Mouse (Mus musculus) limb, embryonic 11.5 days (tissue): ENCODE data around the gene Hoxc12. TPM values are rescaled to one million over a fixed set of nuclear protein-coding genes. Genes with fewer than 3 reads are reported as not detected.
A peak's percentile ranks its signal among the peaks of the same experiment; 100 is the strongest.

ENCODE experiments used
- ATAC-seq: fragments of 200-750 bp; cut with Nextera tagmentation; 2 replicates; pipeline ENCODE4 v1.8.0; 2017; ENCODE audit warnings: low read depth; ENCODE audit not compliant: insufficient number of reproducible peaks, low FRiP score, low TSS enrichment
- DNase-seq: peaks from one replicate; pipeline ENCODE4 v3.0.0-alpha.2; 2015; ENCODE audit warnings: low spot score
- H3K27ac ChIP-seq: fragments of 300-500 bp; sonication (generic); replicated peaks from 2 replicates; pipeline ENCODE4 v1.5.1; 2014; ENCODE audit warnings: low read depth, mild to moderate bottlenecking, low read length
- H3K27me3 ChIP-seq: fragments of 300-500 bp; sonication (generic); 2 replicates; pipeline ENCODE4 v1.6.1; 2014; ENCODE audit warnings: mild to moderate bottlenecking, low read length, mixed read lengths; ENCODE audit not compliant: control insufficient read depth, insufficient read depth
- H3K36me3 ChIP-seq: fragments of 300-500 bp; sonication (generic); 2 replicates; pipeline ENCODE4 v1.6.1; 2014; ENCODE audit warnings: mild to moderate bottlenecking, low read length, moderate library complexity, mixed read lengths; ENCODE audit not compliant: control insufficient read depth, insufficient read depth
- H3K4me1 ChIP-seq: fragments of 300-500 bp; sonication (generic); 2 replicates; pipeline ENCODE4 v1.6.1; 2014; ENCODE audit warnings: low read length, mixed read lengths; ENCODE audit not compliant: control insufficient read depth, insufficient read depth
- H3K4me2 ChIP-seq: fragments of 300-500 bp; sonication (generic); 2 replicates; pipeline ENCODE4 v1.6.1; 2014; ENCODE audit warnings: low read depth, mild to moderate bottlenecking, moderate library complexity; ENCODE audit not compliant: severe bottlenecking
- H3K4me3 ChIP-seq: fragments of 300-500 bp; sonication (generic); 2 replicates; pipeline ENCODE4 v1.5.1; 2014; ENCODE audit warnings: low read depth, low read length
- H3K9ac ChIP-seq: fragments of 300-500 bp; sonication (generic); 2 replicates; pipeline ENCODE4 v1.6.1; 2014; ENCODE audit warnings: mild to moderate bottlenecking, low read length
- H3K9me3 ChIP-seq: fragments of 300-500 bp; sonication (generic); 2 replicates; pipeline ENCODE4 v1.6.1; 2016; ENCODE audit warnings: low read length; ENCODE audit not compliant: control insufficient read depth
- WGBS: fragments of 180-500 bp; shearing (Covaris S2); extraction: QIAGEN DNeasy Blood & Tissue Kit; methylation state at CpG from one replicate; pipeline ENCODE4 v1.1.7; 2014; 5-methylcytosine and 5-hydroxymethylcytosine counted together
- polyA plus RNA-seq: library from polyadenylated mRNA; unstranded; fragments of >200 nt; fragmentation: Nextera tagmentation; extraction: Ambion mirVana; gene quantifications from 2 replicates; pipeline ENCODE4 v1.2.1, GENCODE M21; 2014

Gene Hoxc12
- polyA plus RNA-seq, 1 experiment from 2014 or later: 0.96 TPM

DNA sequence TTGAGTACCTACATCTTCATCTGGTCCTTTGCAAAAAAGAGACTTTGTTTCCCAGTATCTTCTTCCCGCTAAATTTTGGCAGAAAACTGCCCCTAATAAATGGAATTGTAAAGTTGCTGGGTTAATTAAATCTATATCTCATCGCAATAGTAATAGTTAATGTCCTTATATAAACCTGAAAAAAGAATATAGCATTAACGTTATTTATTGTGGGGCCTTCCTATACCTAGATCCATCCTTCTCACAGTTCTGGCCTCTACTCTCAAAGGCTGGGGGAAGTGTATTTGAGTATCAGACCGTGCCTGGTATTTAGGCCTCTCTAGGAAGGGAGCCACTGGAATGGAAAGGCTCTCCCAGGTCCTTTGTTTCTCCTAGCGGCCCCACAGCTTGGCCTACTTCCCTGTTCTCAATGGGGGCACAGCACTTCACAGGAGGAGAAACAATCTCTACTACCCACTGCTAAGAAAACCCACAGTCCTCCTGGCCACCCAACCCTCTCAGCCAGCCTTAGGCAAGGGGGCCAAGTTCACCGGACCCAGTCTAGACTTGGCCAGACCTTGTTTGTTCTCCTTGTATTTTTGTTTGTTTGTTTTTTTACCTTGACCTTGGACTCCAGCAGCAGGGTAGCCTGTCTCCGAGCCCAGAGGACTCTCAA is 17.8 kb upstream of the Hoxc12 start:
- Histone ChIP-seq H3K4me3 (no peak overlapping the region), H3K9ac (no peak overlapping the region), H3K4me1 (peaks cover 6% of the 10 kb centered on the region; the same call in 1 of the 2 replicates), H3K27ac (no peak overlapping the region), H3K9me3 (no peaks in the 10 kb centered on the region), H3K4me2 (no peak overlapping the region), H3K36me3 (no peaks in the 10 kb centered on the region), H3K27me3 (peaks cover 91% of the 10 kb centered on the region)
- ATAC-seq (no peak), DNase-seq (peak; percentile 42)
- 3% methylated on average over 7 of the region's 7 CpGs for WGBS

- Histone ChIP-seq H3K9ac (no peak overlapping the region), H3K4me1 (peaks cover 6% of the 10 kb centered on the region; the same call in 1 of the 2 replicates), H3K36me3 (no peaks in the 10 kb centered on the region), H3K4me2 (no peak overlapping the region), H3K27ac (no peak overlapping the region), H3K9me3 (no peaks in the 10 kb centered on the region), H3K27me3 (peaks cover 93% of the 10 kb centered on the region), H3K4me3 (no peak overlapping the region)
- DNase-seq (peak; percentile 44), ATAC-seq (no peak)
- WGBS: 5% methylated on average over 12 of the region's 12 CpGs
These were observed 17.0 kb upstream of the Hoxc12 start for GRCm38 (mm10) chr15:102919336-102920180.

GRCm38 (mm10) chr15:102920619-102921018 is 15.9 kb upstream of the Hoxc12 start:
- H3K4me2 ChIP-seq: peak overlapping the region; percentile 32; the same call in 1 of the 2 replicates
- peak overlapping the region; percentile 15; the same call in 1 of the 2 replicates for H3K4me3 ChIP-seq
- WGBS: 0% methylated on average over 20 of the region's 20 CpGs
- H3K4me1 ChIP-seq: peaks cover 6% of the 10 kb centered on the region; the same call in 1 of the 2 replicates
- peaks cover 94% of the 10 kb centered on the region for H3K27me3 ChIP-seq
- peak; percentile 90 for DNase-seq
- no peak overlapping the region for H3K9ac ChIP-seq
- H3K9me3 ChIP-seq: no peaks in the 10 kb centered on the region
- H3K36me3 ChIP-seq: no peaks in the 10 kb centered on the region
- ATAC-seq: peak; percentile 79
- no peak overlapping the region for H3K27ac ChIP-seq

- peaks cover 94% of the 10 kb centered on the region for H3K27me3 ChIP-seq
- H3K4me3 ChIP-seq: peak within 1 kb of the TSS; percentile 15; the same call in 1 of the 2 replicates
- DNase-seq: peak; percentile 70
- no peak within 1 kb of the TSS for H3K9ac ChIP-seq
- 1% methylated on average over 68 of the region's 88 CpGs for WGBS
- peaks cover 6% of the 10 kb centered on the region; the same call in 1 of the 2 replicates for H3K4me1 ChIP-seq
- no peaks in the 10 kb centered on the region for H3K9me3 ChIP-seq
- no peaks in the 10 kb centered on the region for H3K36me3 ChIP-seq
- H3K4me2 ChIP-seq: peak within 1 kb of the TSS; percentile 32
- H3K27ac ChIP-seq: no peak within 1 kb of the TSS
- ATAC-seq: peak; percentile 35
These were observed 15.2 kb upstream of the Hoxc12 start, which contains the start of gene Hoxc13 for GRCm38 (mm10) chr15:102921053-102922011. Gene Hoxc13, plus strand, starts transcription at chr15:102921103.

GRCm38 (mm10) chr15:102922012-102922362 is 14.6 kb upstream of the Hoxc12 start:
- Histone ChIP-seq H3K27me3 (peaks cover 91% of the 10 kb centered on the region), H3K4me3 (peak overlapping the region; percentile 15; the same call in 1 of the 2 replicates), H3K27ac (no peak overlapping the region), H3K36me3 (no peaks in the 10 kb centered on the region), H3K4me2 (peak overlapping the region; percentile 20), H3K9ac (no peak overlapping the region), H3K4me1 (peaks cover 6% of the 10 kb centered on the region; the same call in 1 of the 2 replicates), H3K9me3 (no peaks in the 10 kb centered on the region)
- ATAC-seq (0 out of 2 replicates have a peak, but pooled peaks have one; percentile 18), DNase-seq (peak; percentile 70)
- WGBS: 0% methylated on average over 22 of the region's 24 CpGs

DNA sequence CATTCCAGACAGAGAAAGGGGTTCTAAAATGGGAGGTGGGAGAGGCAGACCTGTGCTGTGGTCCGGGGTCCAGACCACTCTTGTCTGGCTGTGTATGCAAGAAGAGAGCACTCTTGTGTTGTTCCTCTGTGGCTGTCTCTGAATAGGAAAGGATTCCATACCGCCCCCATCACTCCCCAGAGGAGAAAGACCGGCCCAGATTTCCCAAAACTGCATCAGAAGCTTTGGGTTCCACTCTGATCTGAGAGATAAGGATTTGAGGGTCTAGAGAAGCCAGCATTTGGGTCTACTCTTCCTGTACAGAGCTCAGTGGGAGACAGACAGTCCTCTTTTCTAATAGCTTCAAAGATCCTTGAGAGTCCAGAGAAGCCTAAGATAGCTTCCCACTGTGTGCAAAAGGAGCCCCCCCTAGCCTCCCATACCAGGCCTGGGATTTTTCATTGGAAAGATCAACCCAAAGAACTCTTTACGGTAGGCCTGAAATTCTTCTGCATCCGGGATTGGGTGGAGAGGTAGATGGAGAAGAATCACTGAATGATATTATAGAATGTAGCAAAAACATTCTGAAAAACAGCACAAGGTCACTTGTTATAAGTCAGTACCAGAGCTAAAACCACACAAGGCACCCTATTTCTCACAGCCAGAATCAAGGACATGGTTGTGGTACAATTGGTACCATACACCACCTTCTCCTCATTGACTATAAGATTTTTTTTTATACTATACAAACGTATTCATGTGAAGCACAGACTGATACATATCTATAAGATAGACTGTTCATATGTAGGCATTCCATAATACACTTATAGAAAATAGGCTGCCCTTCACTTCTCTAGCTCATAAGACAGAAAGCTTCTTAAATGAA is 13.7 kb upstream of the Hoxc12 start:
- WGBS: 15% methylated on average over 6 of the region's 6 CpGs
- Histone ChIP-seq H3K27me3 (peaks cover 91% of the 10 kb centered on the region), H3K4me3 (no peak overlapping the region), H3K4me1 (peaks cover 6% of the 10 kb centered on the region; the same call in 1 of the 2 replicates), H3K9me3 (no peaks in the 10 kb centered on the region), H3K4me2 (no peak overlapping the region), H3K9ac (no peak overlapping the region), H3K36me3 (no peaks in the 10 kb centered on the region), H3K27ac (no peak overlapping the region)
- ATAC-seq (no peak), DNase-seq (peak; percentile 52)

DNA sequence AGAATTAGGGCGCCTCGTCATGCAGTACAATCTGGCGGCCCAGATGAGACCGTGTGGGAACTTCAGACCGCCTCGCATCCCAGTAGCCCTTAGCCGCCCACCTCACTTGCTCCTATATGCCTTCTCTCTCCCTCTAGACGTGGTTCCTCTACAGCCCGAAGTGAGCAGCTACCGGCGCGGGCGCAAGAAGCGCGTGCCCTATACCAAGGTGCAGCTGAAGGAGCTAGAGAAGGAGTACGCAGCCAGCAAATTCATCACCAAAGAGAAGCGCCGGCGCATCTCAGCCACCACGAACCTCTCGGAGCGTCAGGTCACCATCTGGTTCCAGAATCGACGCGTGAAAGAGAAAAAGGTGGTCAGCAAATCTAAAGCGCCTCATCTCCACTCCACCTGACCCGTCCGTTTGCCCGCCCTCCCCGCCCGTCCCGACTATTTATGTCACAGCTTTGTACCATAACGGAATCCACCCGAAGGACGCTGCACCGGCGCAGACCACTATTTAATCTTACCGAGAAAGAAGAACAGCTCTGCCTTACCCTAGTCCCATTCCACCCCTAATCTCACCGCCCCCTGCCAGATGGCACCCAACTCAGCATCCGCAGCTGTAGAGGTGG is 9.4 kb upstream of the Hoxc12 start:
- WGBS: under 1% methylated on average over 40 of the region's 40 CpGs
- peak; percentile 66 for DNase-seq

More for the DNA sequence above, 9.4 kb upstream of the Hoxc12 start:
- Histone ChIP-seq H3K36me3 (no peaks in the 10 kb centered on the region), H3K4me2 (no peak overlapping the region), H3K9ac (no peak overlapping the region), H3K27me3 (peaks cover 93% of the 10 kb centered on the region), H3K27ac (no peak overlapping the region), H3K4me3 (no peak overlapping the region), H3K4me1 (no peaks in the 10 kb centered on the region), H3K9me3 (no peaks in the 10 kb centered on the region)
- ATAC-seq: no peak
